Mouse (Mus musculus) neural tube, embryonic 13.5 days (tissue): ENCODE results near the gene Uhmk1. TPM values are rescaled to one million over a fixed set of nuclear protein-coding genes. Genes with fewer than 3 reads are reported as not detected.

Experiments
- ATAC-seq: fragments of 200-750 bp; cut with Nextera tagmentation; 2 replicates; pipeline ENCODE4 v1.8.0; 2017; ENCODE audit warnings: low read depth, mild to moderate bottlenecking, moderate TSS enrichment, moderate library complexity
- H3K27ac ChIP-seq: fragments of 300-500 bp; sonication (generic); replicated peaks from 2 replicates; pipeline ENCODE4 v1.5.1; 2015; ENCODE audit warnings: moderate library complexity, mild to moderate bottlenecking, inconsistent platforms
- H3K27me3 ChIP-seq: fragments of 300-500 bp; sonication (generic); 2 replicates; pipeline ENCODE4 v1.6.1; 2015; ENCODE audit warnings: mild to moderate bottlenecking, inconsistent platforms
- H3K36me3 ChIP-seq: fragments of 300-500 bp; sonication (generic); 2 replicates; pipeline ENCODE4 v1.6.1; 2015; ENCODE audit warnings: mild to moderate bottlenecking, inconsistent platforms
- H3K4me1 ChIP-seq: fragments of 300-500 bp; sonication (generic); replicated peaks from 2 replicates; pipeline ENCODE4 v1.6.1; 2015; ENCODE audit warnings: inconsistent platforms
- H3K4me2 ChIP-seq: fragments of 300-500 bp; sonication (generic); 2 replicates; pipeline ENCODE4 v1.6.1; 2015; ENCODE audit warnings: inconsistent platforms, mild to moderate bottlenecking, moderate library complexity
- H3K4me3 ChIP-seq: fragments of 300-500 bp; sonication (generic); 2 replicates; pipeline ENCODE4 v1.5.1; 2015; ENCODE audit warnings: mild to moderate bottlenecking, inconsistent platforms
- H3K9ac ChIP-seq: fragments of 300-500 bp; sonication (generic); 2 replicates; pipeline ENCODE4 v1.6.1; 2015; ENCODE audit warnings: moderate library complexity, mild to moderate bottlenecking, inconsistent platforms
- H3K9me3 ChIP-seq: fragments of 300-500 bp; sonication (generic); 2 replicates; pipeline ENCODE4 v1.6.1; 2016; ENCODE audit warnings: inconsistent platforms
- WGBS: fragments of 180-500 bp; shearing (Covaris S2); methylation state at CpG from one replicate; pipeline ENCODE4 v1.1.7; 2015; 5-methylcytosine and 5-hydroxymethylcytosine counted together
- polyA plus RNA-seq: library from polyadenylated mRNA; unstranded; fragments of >200 nt; fragmentation: Nextera tagmentation; extraction: Ambion mirVana; gene quantifications from 2 replicates; pipeline ENCODE4 v1.2.1, GENCODE M21; 2015

Gene Uhmk1
- polyA plus RNA-seq, 1 experiment from 2014 or later = 8.8 TPM

DNA sequence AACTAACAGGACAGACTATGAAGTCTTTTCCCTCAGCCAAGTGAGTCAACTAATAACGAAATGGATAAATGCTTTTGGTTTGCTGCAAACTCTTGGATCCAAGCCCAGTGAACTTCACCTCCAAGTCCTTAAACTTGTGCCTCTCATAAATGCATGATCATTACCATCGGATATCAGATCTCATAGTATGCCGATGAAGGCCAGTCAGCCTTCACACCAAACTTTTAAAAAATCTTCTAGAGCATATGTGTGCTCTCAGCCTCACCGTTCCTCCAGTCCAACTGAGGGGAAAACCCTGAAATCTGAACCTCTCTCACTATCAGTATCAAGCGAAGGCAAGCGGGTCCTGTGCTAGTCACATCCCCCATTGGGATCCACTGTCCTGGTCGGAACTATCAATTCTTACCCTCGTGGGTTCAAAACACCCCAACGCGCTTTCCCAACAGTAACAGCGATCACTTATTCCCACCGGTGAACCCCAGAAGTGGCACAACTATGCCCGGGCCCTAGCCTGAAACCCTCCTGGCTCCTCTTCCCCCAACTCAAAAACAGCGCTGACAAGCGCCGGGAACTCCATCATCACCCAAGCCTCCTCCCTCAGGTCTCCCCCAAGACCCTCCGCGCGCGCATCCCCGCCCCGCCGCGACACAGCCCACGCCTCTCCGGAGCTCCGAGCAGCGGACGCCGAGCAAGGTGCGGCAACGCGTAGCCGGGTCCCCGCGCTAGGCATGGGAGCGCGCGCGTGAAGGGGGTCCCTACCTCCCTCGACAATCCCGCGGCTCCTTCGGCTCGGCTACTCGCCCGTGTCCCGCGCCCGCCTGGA is 41.0 kb downstream of the Uhmk1 start:
- ATAC-seq = peak; percentile 91
- peak overlapping the region; percentile 76 for H3K4me2 ChIP-seq
- peak overlapping the region; percentile 82 for H3K9ac ChIP-seq
- H3K4me3 ChIP-seq = peak overlapping the region; percentile 59
- H3K4me1 ChIP-seq = peaks cover 27% of the 10 kb centered on the region
- no peaks in the 10 kb centered on the region for H3K36me3 ChIP-seq
- H3K9me3 ChIP-seq = no peaks in the 10 kb centered on the region
- WGBS = 1% methylated on average over 50 of the region's 50 CpGs
- no peaks in the 10 kb centered on the region for H3K27me3 ChIP-seq
- peak overlapping the region; percentile 89 for H3K27ac ChIP-seq

DNA sequence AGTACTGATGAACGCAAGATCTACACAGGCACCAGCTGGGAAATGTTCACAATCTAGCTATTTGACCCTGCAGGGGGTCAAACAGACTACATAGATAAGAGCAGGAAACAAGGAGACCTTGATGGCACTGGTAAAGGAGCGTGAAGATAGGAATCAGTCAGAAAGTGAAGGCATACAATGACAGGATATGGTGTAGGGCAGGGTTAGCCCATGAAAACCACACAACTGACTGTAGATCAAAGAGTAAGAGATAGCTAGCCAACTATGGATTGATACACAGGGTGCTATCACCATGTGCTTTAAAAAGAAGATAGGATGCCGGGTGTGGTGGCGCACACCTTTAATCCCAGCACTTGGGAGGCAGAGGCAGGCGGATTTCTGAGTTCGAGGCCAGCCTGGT is 47.4 kb downstream of the Uhmk1 start:
- Histone ChIP-seq H3K4me2 (no peak overlapping the region), H3K9me3 (no peaks in the 10 kb centered on the region), H3K9ac (no peak overlapping the region), H3K4me1 (peaks cover 2% of the 10 kb centered on the region; the same call in 1 of the 2 replicates), H3K27me3 (no peaks in the 10 kb centered on the region), H3K4me3 (no peak overlapping the region), H3K27ac (no peak overlapping the region), H3K36me3 (peaks cover 21% of the 10 kb centered on the region)
- 90% methylated on average over 6 of the region's 6 CpGs for WGBS
- no peak for ATAC-seq

DNA sequence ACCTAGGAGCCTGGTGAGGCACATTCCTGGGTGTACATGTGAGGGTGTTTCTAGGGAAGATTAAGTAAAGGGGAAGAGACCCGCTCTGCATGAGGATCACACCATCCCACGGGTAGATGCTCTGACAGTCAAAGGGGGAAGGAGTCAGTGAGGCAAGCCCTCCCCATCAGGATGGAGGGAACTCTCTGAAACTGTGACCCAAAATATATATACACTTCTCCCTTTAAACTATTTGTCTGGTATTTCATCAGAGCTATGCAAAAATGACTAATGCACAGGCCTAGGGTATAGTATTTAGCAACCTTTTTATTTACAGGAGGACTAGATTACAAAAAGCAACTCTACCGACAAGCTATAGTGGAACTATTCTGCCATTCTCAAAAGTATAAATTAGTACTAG is 50.3 kb downstream of the Uhmk1 start:
- no peak overlapping the region for H3K9ac ChIP-seq
- no peaks in the 10 kb centered on the region for H3K27me3 ChIP-seq
- peaks cover 20% of the 10 kb centered on the region for H3K4me1 ChIP-seq
- H3K36me3 ChIP-seq = peaks cover 34% of the 10 kb centered on the region
- no peak overlapping the region for H3K4me2 ChIP-seq
- H3K9me3 ChIP-seq = no peaks in the 10 kb centered on the region
- no peak overlapping the region for H3K27ac ChIP-seq
- H3K4me3 ChIP-seq = no peak overlapping the region
- ATAC-seq = no peak
- 88% methylated on average over 3 of the region's 3 CpGs for WGBS

DNA sequence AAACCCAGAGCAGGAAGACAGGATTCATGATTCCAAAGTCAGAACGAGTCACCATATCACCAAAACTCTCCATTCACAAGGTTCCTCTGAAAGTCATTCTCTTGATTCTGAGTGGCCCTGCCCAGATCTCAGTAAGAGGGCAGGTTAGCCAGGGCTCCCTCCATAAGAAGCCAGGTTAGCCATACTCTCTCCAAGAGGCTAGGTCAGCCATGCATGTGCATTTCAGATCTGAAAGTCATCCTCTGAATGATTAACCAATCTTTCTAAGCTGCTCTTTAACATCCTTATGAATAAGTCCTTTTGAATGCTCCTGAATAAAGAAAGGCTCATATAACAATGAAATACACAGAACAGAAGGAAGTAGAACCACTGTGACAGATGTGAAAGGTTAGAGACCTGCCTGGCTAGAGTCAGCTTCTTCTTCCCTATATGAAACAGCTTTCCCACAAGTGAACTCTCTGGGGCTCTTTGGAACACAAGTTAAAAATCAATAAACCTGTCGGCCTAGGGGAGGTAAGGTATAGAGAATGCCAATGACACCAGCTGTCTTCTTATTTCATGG is 51.1 kb downstream of the Uhmk1 start:
- Histone ChIP-seq H3K27ac (no peak overlapping the region), H3K4me2 (no peak overlapping the region), H3K36me3 (peaks cover 34% of the 10 kb centered on the region), H3K27me3 (no peaks in the 10 kb centered on the region), H3K9ac (no peak overlapping the region), H3K4me1 (peaks cover 20% of the 10 kb centered on the region), H3K9me3 (no peaks in the 10 kb centered on the region), H3K4me3 (no peak overlapping the region)
- no peak for ATAC-seq
- 75% methylated on average over 2 of the region's 2 CpGs for WGBS

DNA sequence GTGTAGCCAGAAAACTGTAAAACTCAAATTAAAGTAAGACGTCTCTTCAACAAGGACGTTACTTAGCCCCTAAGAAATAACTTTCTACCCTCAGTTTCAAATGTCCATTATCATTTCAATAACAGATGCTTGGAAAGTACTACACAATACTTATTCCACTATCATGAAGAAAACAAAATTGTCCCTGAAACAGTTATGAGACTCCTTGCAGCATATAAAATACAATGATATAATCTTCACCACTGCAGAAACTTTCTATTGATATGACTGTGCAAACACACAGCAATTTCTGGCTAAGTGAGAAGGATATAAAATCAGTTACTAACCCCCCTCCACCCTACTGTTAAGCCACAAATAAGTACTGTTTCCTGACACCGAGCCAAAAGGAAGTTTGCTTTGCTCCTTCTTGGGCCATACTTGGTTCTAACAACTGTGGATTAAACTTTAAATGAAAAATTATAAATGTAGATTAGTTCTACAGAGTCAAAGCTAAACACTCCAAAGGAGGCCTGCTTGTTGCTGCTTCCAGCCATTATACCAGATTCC is 51.7 kb downstream of the Uhmk1 start:
- Histone ChIP-seq H3K36me3 (peaks cover 37% of the 10 kb centered on the region), H3K27me3 (no peaks in the 10 kb centered on the region), H3K4me3 (no peak overlapping the region), H3K9ac (no peak overlapping the region), H3K9me3 (no peaks in the 10 kb centered on the region), H3K27ac (no peak overlapping the region), H3K4me1 (peaks cover 20% of the 10 kb centered on the region), H3K4me2 (no peak overlapping the region)
- no peak for ATAC-seq
- WGBS = 93% methylated on average over 3 of the region's 3 CpGs

DNA sequence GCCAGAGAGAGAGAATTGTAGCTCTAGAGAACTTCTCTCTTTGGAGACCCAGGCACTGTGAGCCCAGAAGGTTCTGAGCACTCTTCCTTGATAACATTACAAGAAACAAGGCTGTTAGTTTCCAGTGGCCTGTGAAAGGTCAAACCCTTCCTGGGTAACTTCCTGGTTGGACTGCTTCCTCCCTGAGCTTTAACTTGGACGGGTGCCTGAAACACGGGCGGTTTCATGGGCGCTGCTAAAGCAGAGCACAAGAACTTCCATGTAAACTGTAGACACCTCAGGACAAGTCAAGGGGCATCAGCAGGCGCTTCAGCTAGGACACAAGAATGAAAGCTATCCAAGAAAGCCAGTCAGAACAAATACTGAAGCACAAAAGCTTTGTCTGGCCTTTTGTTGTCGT is 53.3 kb downstream of the Uhmk1 start:
- Histone ChIP-seq H3K36me3 (peaks cover 49% of the 10 kb centered on the region), H3K9ac (no peak overlapping the region), H3K4me2 (no peak overlapping the region), H3K27ac (no peak overlapping the region), H3K9me3 (no peaks in the 10 kb centered on the region), H3K27me3 (no peaks in the 10 kb centered on the region), H3K4me3 (no peak overlapping the region), H3K4me1 (peaks cover 20% of the 10 kb centered on the region)
- 84% methylated on average over 6 of the region's 6 CpGs for whole genome bisulfite sequencing
- ATAC-seq = no peak

DNA sequence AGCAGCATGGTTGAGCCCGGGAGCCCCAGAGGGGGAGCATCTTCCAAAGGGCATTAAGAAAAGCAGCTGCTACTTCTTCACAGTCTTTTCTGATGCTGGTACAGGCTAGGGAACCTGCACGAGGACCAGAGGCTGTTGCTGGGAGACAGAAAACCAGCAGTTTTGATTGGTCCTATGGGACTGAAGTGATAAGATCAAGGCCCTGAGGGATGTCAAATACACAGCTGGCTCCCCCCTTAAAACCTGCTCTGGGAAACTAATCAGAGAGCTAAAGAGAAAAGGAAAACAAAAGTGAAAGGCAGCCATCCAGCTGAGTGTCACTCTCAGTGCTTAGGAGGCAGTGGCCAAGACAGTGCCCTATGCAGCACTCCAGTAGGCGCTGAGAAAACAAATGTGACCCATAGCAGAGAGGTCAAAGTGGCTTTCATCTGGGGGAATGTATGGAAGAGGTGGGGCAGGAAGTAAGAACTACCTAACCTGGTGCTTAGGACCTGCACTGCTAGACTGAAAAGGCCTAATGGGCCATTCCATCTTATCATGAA is 54.7 kb downstream of the Uhmk1 start:
- WGBS = 43% methylated on average over 3 of the region's 3 CpGs
- Histone ChIP-seq H3K4me3 (no peak overlapping the region), H3K9ac (0 out of 2 replicates have a peak overlapping the region, but pooled peaks have one; percentile 22), H3K4me2 (no peak overlapping the region), H3K9me3 (no peaks in the 10 kb centered on the region), H3K36me3 (peaks cover 46% of the 10 kb centered on the region), H3K27me3 (no peaks in the 10 kb centered on the region), H3K4me1 (peaks cover 20% of the 10 kb centered on the region), H3K27ac (0 out of 2 replicates have a peak overlapping the region, but pooled peaks have one; percentile 18)
- ATAC-seq = 0 out of 2 replicates have a peak, but pooled peaks have one; percentile 40

DNA sequence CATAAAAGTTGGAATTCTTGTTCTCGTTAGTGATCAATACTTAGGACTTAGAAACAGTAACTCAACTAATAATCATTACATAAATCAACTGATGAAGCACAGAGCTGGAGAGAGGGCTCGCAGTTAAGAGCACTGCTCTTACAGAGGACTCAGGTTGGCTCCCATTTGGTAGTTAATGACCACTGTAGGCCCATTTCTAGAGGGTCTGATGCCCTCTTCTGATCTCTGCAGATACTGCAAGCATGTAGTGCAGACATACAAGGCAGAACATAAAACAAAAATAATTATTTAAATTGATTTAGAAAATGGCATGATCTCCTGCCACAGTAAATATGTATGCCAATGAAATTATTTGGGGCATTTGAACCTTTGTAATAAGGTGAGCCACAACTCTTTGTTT is 55.5 kb downstream of the Uhmk1 start:
- peaks cover 46% of the 10 kb centered on the region for H3K36me3 ChIP-seq
- no peak overlapping the region for H3K4me2 ChIP-seq
- peaks cover 20% of the 10 kb centered on the region for H3K4me1 ChIP-seq
- no peaks in the 10 kb centered on the region for H3K9me3 ChIP-seq
- 85% methylated on average over 2 of the region's 2 CpGs for WGBS
- H3K4me3 ChIP-seq = no peak overlapping the region
- ATAC-seq = no peak
- H3K27me3 ChIP-seq = no peaks in the 10 kb centered on the region
- H3K27ac ChIP-seq = no peak overlapping the region
- no peak overlapping the region for H3K9ac ChIP-seq

DNA sequence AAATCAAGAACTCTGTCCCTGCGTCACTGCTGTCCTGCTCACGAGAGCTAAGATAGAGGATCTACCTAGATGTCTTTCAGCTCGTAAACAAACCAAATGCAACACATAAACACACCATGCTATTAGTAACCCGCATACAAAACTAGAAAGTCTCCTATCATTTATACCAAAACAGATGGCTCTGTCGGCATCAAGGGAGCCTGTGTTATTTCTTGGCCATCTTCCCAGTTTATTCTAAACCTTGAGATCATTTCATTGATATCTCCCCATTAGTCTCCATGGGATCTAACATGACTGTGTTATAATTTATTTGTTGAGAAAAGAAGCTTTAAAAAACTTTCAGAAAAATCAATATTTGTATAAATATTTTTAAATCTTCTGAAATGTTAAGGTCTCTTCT is 59.4 kb downstream of the Uhmk1 start:
- H3K27me3 ChIP-seq = no peaks in the 10 kb centered on the region
- 77% methylated on average over 5 of the region's 5 CpGs for WGBS
- peaks cover 38% of the 10 kb centered on the region for H3K36me3 ChIP-seq
- peaks cover 7% of the 10 kb centered on the region for H3K4me1 ChIP-seq
- H3K4me3 ChIP-seq = no peak overlapping the region
- H3K9me3 ChIP-seq = no peaks in the 10 kb centered on the region
- H3K27ac ChIP-seq = no peak overlapping the region
- H3K4me2 ChIP-seq = no peak overlapping the region
- no peak for ATAC-seq
- no peak overlapping the region for H3K9ac ChIP-seq

DNA sequence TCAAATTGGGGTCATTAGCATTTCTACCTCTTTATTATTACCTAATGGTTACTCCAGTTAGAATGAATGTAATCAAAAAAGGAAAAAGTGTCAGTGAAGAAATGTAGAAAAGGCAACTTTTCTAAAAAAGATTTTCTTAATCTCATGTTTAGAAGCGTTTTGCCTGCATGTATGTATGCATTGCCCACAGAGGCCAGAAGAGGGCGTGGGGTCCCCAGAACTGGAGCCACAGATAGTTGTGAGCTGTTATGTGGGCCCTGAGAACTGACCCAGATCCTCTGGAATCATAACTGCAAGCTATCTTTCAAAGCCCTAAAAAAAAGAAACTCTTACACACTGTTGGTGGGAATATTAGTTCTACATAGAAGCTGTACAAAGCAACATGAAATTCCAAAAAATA is 59.9 kb downstream of the Uhmk1 start:
- no peak overlapping the region for H3K4me3 ChIP-seq

DNA sequence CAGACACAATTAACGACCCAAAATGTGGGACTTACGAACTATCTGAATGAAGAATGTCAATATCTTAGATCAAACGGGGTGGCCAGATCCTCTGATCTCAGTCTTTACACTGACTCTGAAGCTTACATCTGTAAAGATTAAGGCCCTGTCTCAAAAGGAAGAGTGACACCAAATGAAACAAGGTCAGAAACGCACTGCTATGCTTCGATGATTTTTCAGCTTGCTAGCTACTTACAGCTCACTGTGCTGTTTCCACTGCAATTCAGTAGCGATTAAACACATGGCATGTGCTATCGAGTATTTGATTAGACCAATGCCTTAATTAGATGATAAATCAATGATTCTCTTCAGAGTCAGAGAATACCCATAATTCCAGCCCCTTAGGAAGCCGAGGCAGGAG is 61.2 kb downstream of the Uhmk1 start:
- Histone ChIP-seq H3K9me3 (no peaks in the 10 kb centered on the region), H3K27me3 (no peaks in the 10 kb centered on the region), H3K4me3 (no peak overlapping the region), H3K4me2 (no peak overlapping the region), H3K9ac (no peak overlapping the region), H3K27ac (no peak overlapping the region), H3K4me1 (no peaks in the 10 kb centered on the region), H3K36me3 (peaks cover 47% of the 10 kb centered on the region)
- no peak for ATAC-seq
- WGBS = 80% methylated on average over 8 of the region's 8 CpGs

More for the DNA sequence above, 59.9 kb downstream of the Uhmk1 start:
- no peak for ATAC-seq
- no peak overlapping the region for H3K4me2 ChIP-seq
- H3K36me3 ChIP-seq = peaks cover 36% of the 10 kb centered on the region
- H3K9me3 ChIP-seq = no peaks in the 10 kb centered on the region
- H3K4me1 ChIP-seq = peaks cover 2% of the 10 kb centered on the region
- no peak overlapping the region for H3K9ac ChIP-seq
- no peak overlapping the region for H3K27ac ChIP-seq
- no peaks in the 10 kb centered on the region for H3K27me3 ChIP-seq
- WGBS = 68% methylated on average over 2 of the region's 2 CpGs

DNA sequence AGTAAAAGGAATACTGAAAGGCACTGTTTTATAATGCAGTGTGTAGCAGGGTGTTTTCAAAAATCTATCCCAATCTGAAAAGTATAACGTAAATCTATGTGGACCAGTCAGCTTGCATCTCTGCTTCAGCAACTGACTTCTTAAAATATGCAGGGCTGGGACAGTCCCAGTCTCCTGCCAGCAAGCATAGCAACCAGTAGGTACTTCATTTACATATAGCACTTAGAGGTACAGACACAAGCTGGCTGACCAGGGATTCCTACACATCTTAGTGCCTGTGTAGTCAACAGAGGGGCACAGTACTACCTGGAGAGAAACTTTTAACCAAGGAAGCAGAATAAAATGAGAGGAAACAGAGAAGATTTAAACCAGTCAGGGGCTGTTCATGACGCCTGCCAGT is 62.6 kb downstream of the Uhmk1 start:
- ATAC-seq = no peak
- H3K36me3 ChIP-seq = peaks cover 47% of the 10 kb centered on the region
- no peaks in the 10 kb centered on the region for H3K27me3 ChIP-seq
- H3K4me1 ChIP-seq = no peaks in the 10 kb centered on the region
- H3K4me2 ChIP-seq = no peak overlapping the region
- H3K27ac ChIP-seq = no peak overlapping the region
- H3K9ac ChIP-seq = no peak overlapping the region
- no peak overlapping the region for H3K4me3 ChIP-seq
- H3K9me3 ChIP-seq = no peaks in the 10 kb centered on the region
- WGBS = 92% methylated on average over 2 of the region's 2 CpGs
